Mouse (Mus musculus) inflammation-experienced regulatory T-cells, adult 16 weeks (primary cell): ENCODE results near the gene Ugt1a6b. TPM values are rescaled to one million over a fixed set of nuclear protein-coding genes. Genes with fewer than 3 reads are reported as not detected.

Source experiments
- polyA plus RNA-seq: library from polyadenylated mRNA; unstranded; fragments of 100-300 nt; shearing (Covaris generic); gene quantifications from one replicate; pipeline ENCODE4 v1.2.1, GENCODE M21; 2017

The Ugt1a6b gene
- 0.46 TPM for polyA plus RNA-seq

DNA sequence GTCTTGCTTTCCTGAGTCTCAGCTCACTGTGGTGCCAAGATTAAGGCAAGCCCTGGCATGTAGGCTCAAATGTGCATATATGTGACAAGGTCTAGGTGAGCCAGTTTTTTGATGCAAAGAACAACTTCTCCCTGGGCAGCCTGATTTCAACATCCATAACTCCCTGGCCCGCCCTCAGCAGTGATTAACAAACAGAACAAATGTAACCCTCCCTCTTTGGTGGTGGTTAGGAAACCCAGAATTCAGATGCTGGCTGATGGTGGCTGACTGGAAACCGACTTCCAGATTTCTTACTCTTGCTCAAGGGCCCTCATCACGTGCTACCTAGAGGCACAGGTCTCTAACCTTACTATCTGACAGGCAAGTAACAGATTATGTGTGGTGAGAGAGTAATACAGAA is at the start of gene Ugt1a6b:
Ugt1a6b (plus strand) TSS at position 234 of the 400 bp plus-strand sequence.

DNA sequence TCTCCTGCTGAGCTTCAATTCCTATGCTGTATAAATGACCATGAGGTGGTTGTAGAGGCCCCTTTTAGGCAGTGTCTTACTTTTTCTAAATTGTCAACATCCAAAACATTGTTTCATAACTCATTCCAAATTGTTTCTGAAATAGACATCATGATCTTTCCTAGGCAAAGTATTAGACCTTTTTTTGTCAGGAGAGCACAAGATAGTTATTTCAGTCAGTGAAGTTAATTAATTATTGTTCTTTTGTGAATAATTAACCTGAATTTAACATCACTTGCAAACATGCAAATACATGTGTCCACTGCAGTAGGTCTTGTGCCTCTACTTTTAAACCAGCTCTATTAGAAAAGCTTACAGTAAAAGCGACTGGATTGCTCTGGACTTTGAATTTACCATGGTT is 48.0 kb upstream of the Ugt1a6b start, which contains the start of gene Ugt1a10:
Ugt1a10 (plus strand) TSS at position 301 of the 400 bp plus-strand sequence.

DNA sequence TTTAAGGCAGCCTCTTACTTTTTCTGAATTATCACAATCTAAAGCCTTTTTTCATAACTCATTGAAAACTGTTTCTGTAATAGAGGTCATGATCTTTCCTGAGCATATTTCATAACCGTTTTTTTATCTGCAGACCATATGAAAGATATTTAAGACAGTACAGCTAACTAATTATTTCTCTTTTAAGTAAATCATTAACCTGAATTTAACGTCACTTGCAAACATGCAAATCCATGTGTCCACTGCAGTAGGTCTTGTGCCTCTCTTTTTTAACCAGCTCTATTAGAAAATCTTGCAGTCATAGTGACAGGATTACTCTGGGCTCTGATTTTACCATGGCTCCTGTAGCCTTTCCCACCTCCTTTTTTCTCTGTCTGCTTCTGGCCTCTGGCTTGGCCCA is 32.6 kb upstream of the Ugt1a6b start, which contains the start of gene Ugt1a9:
Ugt1a9 (plus strand) TSS at position 306 of the 400 bp plus-strand sequence.

DNA sequence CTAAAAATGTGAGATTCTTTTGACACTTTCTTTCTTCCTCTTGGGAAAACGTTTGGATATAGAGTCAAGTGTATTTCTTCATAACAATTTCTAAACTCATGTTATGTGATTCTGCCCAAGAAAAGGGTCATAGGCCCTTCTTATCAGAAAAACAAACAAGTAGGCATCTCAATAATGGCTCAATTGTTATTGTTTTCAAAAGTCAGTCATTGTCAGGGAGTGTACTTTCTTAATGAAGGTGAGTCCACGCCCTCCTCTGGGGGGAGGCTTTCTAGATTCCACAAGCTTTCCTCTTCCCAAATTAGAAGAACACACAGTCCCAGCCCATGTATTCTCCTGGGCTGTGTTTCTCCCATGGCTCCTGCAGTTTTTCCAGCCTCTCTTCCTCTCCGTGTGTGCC is 15.5 kb upstream of the Ugt1a6b start, which contains the start of gene Ugt1a8:
Ugt1a8 (plus strand) TSS at position 301 of the 400 bp plus-strand sequence.

DNA sequence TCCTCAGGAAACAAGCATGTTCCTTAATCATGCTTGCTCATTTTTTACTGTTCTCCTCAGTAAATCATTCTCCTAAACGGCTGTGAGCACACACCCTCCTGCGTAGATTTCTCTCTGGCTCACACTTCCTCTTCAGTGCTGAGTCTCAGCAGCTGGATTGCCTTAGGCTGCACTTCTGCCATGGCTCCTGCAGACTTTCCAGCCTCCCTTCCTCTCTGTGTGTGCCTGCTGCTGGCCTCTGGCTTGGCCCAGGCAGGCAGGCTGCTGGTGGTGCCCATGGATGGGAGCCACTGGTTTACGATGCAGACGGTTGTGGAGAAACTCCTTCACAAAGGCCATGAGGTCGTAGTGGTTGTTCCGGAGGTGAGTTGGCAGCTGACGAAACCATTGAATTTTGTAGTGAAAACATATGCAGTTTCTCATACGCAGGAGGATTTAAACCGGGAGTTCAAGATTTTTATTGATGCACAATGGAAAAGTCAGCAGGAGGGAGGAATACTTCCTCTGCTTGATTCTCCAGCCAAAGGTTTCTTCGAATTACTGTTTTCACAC is 8.0 kb upstream of the Ugt1a6b start, which contains the start of gene Ugt1a7c:
Ugt1a7c (plus strand) TSS at position 122 of the 552 bp plus-strand sequence.

DNA sequence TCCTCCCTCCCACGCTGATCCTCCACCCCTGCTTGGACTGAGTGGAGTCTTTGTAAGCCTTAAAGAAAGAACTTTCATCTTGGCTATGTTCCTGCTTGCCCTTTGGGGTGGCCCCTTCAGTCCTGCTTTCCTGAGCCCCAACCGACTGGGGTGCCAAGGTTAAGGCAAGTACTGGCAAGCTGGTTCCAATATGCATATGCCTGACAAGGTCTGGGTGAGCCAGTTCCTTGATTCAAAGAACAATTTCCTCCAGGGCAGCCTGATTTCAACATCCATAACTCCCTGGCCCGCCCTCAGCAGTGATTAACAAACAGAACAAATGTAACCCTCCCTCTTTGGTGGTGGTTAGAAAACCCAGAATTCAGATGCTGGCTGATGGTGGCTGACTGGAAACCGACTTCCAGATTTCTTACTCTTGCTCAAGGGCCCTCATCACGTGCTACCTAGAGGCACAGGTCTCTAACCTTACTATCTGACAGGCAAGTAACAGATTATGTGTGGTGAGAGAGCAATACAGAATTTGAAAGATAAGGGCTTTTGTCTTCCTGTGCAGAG is 31.5 kb downstream of the Ugt1a6b start, which contains the start of gene Ugt1a6a:
Ugt1a6a (plus strand) TSS at position 353 of the 555 bp plus-strand sequence.

DNA sequence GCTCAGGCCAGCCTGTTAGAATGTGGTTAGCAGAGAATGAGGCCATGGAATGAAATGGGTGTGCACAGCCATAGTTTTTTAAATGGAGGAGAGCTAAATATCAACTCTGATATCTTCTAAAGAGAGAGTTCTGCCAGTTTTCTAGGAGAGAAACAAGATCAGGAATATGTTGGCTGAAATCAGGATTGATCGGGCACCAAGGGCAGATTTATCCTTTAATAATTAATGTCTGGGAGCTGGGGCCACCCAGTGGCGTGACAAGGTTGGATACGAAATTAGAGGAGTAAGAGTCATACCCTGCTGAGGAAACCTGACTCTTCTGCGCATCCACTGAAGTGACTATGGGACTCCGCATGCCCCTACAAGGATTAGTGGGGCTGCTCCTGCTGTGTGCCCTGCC is 62.7 kb downstream of the Ugt1a6b start, which contains the start of gene Ugt1a5:
Ugt1a5 (plus strand) TSS at position 302 of the 400 bp plus-strand sequence.

DNA sequence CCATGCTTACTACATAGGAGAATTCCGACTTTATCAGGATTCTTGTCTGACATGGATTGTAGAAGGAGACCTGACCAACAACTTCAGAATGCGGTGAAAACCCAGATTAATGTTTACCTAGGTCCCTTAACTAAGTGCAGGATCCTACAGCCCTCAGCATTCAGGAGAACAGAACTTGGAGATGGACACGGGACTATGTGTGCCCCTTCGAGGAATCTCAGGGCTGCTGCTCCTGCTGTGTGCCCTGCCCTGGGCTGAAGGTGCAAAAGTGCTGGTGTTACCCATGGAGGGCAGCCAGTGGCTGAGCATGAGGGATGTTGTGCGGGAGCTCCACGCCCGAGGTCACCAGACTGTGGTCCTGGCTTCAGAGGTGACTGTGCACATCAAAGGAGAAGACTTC is 97.4 kb downstream of the Ugt1a6b start, which contains the start of gene Ugt1a2:
Ugt1a2 (plus strand) TSS at position 146 of the 400 bp plus-strand sequence.

DNA sequence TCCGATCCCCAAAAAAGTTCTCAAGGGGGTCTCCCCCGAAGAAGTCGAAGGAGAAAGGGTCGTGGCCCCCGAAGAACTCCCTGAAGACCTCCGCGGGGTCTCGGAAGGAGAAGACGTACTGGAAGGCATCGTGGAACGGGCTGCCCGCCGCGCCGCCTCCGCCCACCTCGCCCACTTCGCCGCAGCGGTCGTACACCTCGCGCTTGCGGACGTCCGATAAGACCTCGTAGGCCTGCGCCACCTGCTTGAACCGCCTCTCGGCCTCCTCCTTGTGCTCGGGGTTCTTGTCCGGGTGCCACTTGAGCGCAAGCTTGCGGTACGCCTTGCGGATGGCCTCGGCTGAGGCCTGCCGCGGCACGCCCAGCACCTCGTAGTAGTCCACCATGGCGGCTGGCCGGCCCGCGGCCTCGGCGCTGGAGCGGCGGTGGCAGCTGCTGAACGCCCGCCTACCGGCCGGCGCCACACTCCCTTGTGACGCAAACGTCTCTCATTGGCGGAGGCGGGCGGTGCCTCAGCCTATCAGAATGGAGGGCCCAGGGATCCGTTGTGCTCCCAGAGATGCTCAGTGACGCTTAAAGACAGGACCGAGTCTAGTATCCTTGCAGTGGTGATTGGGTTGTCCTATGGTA is 102.4 kb downstream of the Ugt1a6b start, which contains the start of gene Dnajb3:
Dnajb3 (minus strand) TSS at position 489 of the 629 bp plus-strand sequence.

DNA sequence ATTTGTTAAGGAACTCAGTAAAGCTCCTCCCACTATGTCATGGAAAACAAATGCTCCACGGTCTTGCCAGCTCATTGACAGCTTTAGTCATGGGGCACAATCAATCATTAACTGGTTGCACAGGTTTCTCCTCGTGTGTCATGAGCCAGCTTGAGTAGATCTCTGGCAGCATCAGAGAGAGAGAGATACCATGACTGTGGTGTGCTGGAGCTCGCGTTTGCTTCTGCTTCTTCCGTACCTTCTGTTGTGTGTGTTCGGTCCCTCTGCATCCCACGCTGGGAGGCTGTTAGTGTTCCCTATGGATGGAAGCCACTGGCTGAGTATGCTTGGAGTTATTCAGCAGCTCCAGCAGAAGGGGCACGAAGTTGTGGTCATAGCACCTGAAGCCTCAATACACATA is 108.8 kb downstream of the Ugt1a6b start, which contains the start of gene Ugt1a1:
Ugt1a1 (plus strand) TSS at position 148 of the 400 bp plus-strand sequence.

DNA sequence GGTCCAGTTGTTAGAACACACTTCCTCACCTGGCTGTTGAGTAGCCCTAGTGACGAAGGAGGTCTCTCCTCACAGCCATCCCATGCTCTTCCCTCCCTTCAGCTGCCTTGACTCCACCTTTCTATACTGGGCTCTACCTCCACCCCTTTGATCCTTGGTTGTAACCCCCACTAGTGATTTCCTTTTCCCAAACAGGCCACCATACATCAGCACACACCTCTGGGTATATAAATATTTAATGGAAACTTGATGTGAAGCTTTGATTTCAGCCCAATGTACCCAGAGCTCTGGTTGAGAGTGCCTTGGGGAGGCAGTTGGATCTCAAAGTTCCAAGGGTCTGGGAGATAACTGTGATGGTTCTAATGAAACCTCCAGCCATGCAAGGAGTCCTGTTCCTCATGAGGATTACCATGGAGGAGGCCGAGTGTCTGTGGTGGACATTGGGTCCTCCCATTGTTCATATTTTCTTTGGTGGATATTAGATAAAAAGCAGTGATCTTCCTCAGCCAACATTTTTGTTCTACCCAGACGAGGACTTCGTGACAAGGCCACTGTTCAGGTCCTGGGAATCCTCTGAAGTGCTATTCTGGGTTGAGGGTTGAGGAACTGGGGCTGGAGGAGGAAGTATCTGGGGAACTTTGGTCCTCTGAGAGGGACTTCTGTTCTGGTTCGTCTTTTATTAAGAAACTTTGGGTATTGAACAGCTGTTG is 123.8 kb downstream of the Ugt1a6b start, which contains the start of gene Mroh2a:
Mroh2a (plus strand) TSS at position 317 of the 710 bp plus-strand sequence.

Other genes starting within 250 kb of the Ugt1a6b start
- 61.9 TPM for gene Dgkd, start 250.0 kb upstream of the Ugt1a6b start, polyA plus RNA-seq
- gene Usp40, start 94.7 kb upstream of the Ugt1a6b start, polyA plus RNA-seq, result 27.2 TPM
- not detected for gene Ugt1a10, start 47.9 kb upstream of the Ugt1a6b start, polyA plus RNA-seq
- not detected for gene Ugt1a9, start 32.5 kb upstream of the Ugt1a6b start, polyA plus RNA-seq
- gene Ugt1a8, start 15.4 kb upstream of the Ugt1a6b start, polyA plus RNA-seq, result not detected
- 0.89 TPM for gene Ugt1a7c, start 8.2 kb upstream of the Ugt1a6b start, polyA plus RNA-seq
- 0.45 TPM for gene Ugt1a6a, start 31.6 kb downstream of the Ugt1a6b start, polyA plus RNA-seq
- not detected for gene Ugt1a5, start 62.8 kb downstream of the Ugt1a6b start, polyA plus RNA-seq
- gene Ugt1a2, start 97.3 kb downstream of the Ugt1a6b start, polyA plus RNA-seq, result not detected
- gene Dnajb3, start 102.5 kb downstream of the Ugt1a6b start, polyA plus RNA-seq, result 0.94 TPM
- not detected for gene Ugt1a1, start 108.7 kb downstream of the Ugt1a6b start, polyA plus RNA-seq
- 1.00 TPM for gene Mroh2a, start 123.7 kb downstream of the Ugt1a6b start, polyA plus RNA-seq
- 121 TPM for gene Hjurp, start 174.4 kb downstream of the Ugt1a6b start, polyA plus RNA-seq
- not detected for gene Trpm8, start 174.4 kb downstream of the Ugt1a6b start, polyA plus RNA-seq